Mouse (Mus musculus) gastrocnemius, adult 18-20 months (tissue): ENCODE results near the gene Etv6. TPM values are rescaled to one million over a fixed set of nuclear protein-coding genes. Genes with fewer than 3 reads are reported as not detected.

Experiments used
- DNase-seq: peaks from one replicate; pipeline ENCODE4 v3.0.0; 2021; ENCODE audit warnings: low spot score
- total RNA-seq, 2 experiments: library from RNA; stranded (reverse); gene quantifications; 2 replicates each; pipeline ENCODE4 v1.2.3; 2021

Etv6 gene
- total RNA-seq, 2 experiments from 2014 or later, result 5.7 to 9.4 TPM

DNA sequence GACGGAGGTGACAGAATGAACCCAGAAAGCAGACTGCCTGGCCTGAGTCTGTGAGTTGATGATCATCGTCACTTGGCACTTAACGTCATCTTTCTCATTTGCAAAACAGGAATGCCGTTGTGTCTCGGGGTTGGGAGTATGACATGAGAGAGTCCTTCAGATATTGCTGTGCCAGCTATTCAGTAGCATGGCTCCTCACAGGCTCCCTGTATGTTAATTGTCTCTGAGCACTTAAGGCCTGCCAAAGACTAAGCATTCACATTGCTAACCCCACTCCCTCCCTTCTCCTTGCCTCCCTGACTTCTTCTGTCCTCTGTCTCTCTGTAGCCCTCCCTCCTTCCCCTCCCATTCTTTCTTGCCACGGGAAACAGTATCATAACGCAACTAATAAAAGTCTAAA is 72.2 kb downstream of the Etv6 start:
- no peak for DNase-seq

DNA sequence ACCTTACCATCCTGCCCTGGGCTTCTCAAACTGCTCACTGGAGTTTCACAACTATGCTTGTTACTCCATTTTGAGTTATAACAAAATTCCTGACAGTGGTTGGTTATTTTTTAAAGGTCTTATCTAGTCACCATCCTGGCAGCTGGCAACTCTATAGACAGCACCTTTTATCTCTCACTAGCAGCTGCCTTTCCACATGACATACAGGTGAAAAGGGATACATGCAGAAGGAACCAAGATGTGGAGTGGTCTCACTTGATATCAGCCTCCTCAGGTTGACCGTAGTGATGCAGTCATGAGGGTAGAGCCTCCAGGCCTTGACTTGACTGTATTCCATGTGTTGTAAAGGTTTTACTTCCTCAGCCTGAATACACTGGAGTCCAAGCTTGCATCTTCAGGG is 74.2 kb downstream of the Etv6 start:
- no peak for DNase-seq

DNA sequence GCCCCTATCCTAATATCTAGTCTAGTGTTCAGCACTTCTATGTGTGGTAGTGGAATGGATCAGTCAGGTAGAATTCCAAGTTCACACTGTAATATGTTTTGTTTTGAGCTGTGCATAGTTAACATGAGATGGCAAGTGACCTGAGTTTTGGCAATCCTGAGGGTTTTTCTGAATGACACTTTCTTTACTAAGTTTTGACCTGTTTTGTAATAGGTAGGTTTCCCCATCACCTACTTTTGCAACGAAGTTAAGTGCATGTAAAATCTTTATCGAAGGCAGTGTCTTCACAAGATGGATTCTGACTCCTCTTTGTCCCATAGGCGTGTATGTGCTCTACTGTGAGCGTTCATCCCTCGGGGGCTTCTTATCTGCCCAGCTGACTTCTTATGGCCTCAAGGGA is 74.7 kb downstream of the Etv6 start:
- no peak for DNase-seq

DNA sequence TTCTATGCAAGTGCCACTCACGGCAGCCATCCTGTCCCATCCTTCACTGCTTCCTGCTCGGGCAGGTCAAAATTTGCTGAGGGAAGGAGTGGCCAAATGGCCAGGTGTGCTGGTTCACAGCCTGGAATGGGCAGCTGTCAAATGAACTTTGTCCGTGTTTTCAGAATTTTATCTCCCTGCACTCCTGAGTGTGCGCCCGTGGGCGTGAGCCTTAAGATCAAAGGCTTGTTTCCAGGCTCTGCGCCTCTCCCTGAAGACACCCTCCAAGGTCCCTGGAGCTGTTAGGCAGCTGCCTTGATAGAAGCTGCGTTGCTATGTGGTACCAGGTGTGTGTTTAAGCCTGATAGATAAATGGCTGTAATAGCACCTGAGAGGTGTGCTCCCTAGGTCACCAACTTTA is 76.1 kb downstream of the Etv6 start:
- DNase-seq, result no peak

DNA sequence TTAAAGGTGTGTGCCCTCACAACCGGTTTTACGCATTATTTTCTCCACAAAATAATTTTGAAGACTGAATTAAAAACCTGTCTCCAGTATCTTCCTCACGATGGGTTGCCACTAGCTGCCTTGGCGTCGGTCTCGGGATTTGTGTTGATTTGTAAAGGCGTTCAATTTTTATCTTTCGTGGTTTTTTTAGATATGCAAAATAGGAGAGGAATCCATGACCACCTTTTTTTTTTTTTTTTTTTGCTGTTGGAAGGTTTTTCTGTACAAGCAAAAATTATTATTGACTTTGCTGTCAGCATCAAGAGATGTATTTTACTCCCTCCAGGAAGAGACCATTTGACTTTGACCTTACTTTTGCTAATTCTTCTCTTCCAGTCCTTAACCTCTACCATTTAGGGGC is 77.3 kb downstream of the Etv6 start:
- DNase-seq, result no peak

DNA sequence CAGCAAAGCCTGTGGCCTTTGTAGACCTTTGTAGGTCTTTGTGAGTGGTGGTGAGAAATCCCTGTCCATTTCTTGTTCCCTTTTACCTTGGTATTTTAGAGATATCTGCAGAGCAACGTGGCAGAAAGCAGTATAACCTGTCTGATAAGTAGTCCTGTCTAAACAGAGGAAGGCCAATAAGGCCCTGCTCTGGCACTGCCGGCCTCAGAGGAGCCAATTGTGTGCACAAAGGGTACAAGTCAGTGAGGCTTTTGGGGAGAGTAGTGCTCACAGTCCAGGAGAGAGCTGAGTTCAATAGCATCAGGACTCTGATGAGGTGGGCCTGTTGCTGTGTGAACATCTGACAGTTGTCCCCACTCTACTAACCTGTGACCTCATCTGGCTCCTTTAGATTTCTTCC is 77.7 kb downstream of the Etv6 start:
- DNase-seq, result no peak

DNA sequence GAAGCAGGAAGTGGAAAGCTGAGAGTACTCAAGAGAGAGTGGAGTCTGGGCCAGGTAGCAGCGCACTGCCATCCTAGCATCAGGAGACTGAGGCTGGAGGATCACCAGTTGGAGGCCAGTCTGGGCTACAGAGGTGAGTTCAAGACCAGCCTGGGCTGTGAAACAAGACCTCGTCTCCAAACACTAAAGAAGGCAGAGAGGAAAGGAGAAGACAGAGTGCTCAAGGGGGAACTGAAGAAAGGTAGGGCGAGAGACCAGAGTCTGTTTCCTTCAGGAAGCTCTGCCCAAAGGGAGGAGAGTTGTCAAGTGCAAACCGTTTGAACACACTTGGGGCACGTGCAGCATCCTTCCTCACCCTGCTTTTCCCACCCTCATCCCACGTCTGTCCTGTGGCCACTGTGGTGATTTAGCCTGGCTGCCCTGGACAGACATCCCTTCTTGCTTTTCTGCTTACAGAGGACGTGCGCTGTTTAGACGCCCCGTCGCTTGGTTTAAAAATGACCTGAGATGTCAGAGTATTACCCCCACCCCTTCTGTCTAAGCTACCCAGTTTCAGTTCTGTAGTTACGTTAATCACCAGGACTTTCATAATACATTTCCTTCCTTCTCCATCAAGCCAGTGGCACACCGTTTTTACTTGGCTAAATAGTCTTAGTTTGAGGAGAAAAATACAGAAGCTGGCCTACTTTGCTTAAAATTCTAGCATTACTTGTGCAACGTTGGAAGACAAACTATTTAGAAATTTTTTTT is 79.9 kb downstream of the Etv6 start:
- DNase-seq, result no peak

DNA sequence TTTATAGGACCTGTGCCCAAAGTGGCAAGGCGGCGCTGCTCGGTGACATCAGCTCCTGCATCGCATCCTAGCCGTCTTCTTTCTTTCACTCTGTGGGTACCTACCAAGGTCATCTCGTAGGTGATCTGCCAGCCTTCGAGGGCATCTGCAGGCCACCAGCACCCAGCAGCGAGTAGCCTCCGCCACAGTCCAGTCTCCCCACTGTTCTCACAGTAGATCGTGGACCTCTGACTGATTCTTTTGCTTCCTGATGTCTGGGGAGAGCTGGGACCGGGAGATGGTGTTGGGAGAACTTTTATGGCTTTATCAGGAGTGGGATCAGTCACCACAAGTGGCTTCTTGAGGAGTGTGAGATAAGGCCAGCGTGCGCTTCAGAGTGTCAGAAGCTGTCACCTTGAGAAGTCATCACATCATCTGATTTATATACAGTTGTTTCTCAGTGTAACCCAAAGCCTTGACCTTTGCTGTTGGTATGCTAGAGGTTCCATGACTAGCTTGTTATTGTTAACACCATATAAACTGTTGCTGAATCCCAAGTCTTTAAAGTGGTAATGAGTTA is 82.0 kb downstream of the Etv6 start:
- no peak for DNase-seq

DNA sequence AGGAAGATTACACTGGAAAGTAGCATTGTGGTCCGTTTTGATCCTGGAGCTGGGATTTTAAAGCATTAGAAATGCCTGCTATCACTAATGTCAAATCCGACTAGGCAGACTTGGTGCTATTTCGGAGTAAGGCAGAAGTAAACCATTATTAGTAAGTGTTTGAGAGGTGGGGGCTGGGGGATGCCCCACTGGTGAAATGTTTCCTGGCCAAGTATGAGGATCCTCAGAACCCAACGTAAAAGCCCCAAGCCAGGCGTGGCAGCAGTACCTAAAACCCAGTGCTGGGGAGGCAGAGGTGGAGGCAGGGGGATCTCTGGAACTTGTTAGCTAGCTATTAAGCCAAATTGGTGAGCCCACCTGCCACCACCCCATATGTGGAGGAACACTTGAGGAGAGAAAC is 83.0 kb downstream of the Etv6 start:
- no peak for DNase-seq

DNA sequence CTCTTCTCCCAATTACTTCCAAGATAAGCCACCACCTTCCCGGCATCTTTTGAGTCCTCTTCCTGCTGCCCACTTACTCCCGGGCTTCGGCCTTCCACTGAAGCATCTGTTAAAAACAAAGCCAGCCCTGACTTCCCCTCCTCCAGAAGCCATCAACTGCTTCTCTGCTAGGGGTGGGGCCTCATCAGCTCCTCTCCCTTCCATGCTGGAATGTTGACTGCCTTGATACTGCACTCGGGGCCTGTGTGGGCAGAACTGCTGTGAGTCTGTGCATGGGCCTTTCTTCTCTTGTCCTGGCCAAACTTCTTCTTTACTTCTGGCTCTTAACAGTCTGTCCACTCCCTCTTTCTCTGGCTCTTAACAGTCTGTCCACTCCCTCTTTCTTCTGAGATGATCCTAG is 83.6 kb downstream of the Etv6 start:
- DNase-seq, result no peak

DNA sequence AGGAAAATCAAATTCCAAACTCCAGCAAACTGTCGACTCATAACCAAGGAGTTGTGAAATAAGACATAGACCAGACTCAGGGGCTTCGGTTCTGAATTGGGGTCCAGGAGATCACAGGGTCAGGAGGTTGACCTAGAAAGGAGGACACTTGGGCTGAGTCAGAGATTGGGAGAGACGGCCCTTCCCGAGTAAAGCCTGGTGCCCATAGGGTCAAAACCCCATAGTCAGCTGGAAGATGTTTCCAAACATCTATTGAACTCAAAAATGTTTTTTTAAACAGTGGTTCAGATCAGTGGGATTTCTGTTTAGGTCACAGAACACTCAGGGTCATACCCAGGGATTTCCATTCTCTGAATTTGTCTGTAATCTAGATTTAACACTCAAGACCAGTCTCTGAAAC is 84.7 kb downstream of the Etv6 start:
- DNase-seq, result no peak

DNA sequence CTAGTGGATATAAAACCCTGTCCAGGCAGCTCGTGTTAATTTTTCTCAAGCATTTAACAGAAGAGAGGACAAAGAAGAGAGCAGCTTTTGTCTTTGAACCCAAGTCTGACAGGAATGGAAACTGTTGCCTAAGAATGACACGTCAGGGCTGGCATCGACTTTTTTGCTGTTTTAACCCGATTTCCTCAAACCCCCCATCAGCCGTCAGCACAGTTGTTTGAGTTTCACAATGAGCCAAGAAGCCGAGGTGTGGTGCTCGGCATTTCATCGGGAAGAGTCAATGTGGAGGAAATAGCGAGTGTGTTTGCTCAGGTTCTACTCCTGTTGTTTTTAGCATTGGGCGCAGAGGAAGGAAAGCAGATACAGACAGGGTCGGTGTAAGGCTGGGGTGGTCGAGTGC is 85.2 kb downstream of the Etv6 start:
- DNase-seq, result no peak

DNA sequence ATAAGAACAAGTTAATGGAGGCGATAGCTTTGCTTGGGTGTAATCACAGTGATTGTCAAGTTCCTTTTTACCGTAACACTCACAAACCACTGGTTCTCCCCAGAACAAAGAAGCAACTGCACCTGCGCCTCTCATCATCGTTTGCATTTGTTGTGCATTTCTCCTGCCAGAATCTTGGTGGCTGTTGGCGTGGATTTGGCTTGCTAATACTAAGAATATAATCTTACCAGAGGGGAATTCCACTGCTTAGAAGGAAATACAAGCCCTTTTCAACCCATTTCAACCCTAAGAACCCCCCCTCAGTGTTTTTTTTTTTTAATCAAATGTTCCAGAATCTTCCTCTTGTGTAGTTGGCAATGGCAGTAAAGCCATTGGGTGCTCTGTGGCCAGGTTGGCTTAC is 87.4 kb downstream of the Etv6 start:
- no peak for DNase-seq

DNA sequence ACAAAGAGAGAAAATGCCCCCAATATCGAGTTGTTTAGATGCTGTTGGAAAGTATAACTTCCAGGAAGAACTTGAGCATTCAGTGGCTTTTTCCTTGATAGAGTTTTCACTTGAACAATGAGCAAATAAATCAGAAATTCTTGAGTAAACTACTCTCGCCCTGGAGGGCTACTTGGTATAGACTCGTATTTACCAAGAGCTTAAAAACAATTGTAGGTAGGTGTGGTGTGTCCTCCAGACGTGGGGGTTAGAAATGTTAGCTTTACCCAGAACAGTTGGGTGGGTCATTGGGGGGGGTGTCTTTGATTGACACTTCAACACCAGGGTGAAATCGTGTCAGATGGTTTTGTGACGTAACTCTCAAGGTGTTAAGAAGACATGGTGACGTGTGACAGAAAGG is 88.0 kb downstream of the Etv6 start:
- no peak for DNase-seq

DNA sequence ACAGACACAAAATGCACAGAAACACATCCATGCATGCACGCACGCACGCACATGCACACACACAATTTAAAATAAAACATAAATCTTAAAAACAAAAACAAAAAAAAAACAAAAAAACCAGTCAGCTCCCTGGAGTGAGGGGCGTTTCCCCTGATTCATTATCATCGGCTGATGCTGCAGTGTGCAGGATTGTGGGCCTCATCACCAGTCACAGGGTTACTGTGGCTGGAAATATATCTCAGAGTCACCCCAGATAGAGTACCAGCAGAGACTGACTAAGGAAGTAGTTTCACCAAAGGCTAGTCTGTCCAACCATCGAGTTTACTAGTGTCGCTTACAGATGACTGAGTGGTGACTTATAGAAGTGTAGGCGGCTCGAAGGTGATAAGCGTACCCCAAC is 88.8 kb downstream of the Etv6 start:
- DNase-seq, result no peak

DNA sequence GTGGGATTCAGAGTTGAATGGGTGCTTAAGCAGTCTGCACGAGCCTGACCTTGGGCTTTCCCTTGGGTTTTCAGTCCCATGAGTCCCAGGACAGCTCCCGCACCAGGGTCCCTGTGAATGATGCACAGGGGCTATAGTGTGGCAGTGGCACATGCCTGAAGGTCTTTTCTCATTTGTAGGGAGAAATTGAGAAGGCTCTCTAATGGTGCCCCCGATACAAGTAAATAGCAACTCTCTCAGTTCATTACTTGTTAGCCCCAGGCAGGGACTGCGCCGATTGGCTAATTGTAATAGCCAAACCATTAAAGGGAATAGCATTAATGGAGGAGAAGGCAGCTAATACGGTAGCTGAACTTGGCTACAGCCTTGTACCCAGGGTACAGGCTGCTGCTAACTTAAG is 92.5 kb downstream of the Etv6 start:
- DNase-seq, result no peak

DNA sequence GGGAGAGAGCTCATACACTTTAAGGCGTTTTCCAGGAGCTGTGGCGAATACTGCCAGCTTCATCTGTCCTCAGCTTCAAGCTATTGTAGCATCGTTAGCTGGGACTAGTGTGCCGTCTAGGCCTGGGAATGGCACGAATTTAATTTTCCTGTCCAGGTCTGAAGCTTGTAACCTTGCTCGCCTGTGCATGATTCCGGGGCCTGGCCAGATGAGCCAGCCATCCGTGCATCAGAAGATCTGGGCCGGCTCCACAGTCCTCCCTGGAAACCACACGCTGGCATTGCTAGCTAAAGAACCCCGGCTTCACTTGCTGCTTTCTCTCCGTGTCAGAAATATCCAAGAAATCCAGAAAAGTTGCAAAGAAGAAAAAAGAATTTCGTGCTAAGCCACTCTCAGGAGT is 93.1 kb downstream of the Etv6 start:
- no peak for DNase-seq

DNA sequence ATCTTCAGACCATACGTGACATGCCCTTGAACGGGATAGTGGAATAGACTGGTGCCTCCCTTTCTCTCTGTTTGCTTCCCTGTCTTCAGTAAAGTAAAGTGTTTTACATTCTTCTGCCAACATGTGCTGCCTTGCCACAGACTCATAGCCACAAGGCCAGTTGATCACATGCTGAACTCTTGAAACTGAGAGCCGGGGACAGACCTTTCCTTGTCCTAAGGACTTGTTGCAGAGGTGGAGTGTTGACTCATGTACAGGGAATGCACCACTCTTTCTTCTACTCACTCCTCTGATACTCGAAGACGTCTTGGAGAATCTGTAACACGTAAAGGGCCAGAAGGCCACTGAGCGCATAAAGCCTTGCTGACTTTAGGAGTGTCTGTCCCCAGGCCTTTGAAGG is 94.3 kb downstream of the Etv6 start:
- DNase-seq, result no peak

DNA sequence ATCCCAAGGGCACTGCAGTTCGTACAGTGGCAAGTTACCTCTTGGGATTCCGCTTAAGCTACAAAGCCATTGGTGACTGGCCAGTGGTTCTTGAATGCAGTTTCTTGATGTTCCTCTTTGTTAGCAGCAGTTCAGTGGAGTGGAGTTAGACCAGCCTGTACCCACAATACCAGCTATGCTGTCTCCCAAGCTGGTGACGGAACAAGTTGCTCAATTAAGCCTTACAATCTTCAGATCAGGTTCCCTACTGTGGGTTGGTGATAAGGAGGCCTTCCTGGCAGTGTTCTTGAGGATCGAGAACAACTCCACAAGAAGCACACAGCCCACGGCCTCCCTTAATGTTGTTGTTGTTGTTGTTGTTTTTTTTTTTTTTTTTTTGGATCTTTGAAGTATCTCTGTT is 95.3 kb downstream of the Etv6 start:
- no peak for DNase-seq

DNA sequence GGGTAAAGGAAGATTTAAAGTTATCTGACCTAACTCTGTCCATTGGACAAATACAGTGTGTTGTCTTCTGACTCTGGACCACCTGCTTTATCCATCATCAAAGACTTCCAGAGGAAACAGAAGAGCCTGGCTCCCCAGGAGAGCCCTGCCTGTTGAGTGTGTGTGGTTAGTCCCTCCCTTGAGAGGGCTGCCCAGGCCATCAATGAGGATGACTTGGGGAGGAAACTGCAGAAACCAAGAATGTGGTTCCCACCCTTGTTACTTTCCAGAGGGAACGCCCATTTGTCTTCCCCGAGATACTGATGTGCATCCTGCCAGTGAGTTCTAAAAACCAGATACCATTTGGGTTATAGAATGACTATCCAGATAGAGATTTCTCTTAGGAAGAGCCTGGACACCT is 96.1 kb downstream of the Etv6 start:
- DNase-seq, result no peak

DNA sequence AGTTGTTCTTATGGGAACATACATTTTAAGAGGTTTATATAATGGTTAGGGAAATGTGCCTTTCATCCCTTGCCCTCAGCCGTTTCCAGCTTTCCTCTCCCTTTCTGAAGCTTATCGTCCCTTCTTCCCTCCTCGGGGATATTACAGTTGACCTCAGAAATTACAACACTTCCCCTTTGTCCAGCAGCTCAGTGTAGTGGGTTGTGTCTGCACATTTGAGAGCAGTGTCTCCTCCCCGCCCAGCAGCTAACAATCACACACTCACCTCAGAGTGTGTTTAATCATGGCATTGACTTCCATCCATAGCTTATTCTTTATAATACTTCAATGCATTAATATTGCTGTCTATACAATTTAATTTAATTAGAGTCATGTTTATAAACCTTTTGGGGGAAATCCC is 98.3 kb downstream of the Etv6 start:
- DNase-seq, result no peak

DNA sequence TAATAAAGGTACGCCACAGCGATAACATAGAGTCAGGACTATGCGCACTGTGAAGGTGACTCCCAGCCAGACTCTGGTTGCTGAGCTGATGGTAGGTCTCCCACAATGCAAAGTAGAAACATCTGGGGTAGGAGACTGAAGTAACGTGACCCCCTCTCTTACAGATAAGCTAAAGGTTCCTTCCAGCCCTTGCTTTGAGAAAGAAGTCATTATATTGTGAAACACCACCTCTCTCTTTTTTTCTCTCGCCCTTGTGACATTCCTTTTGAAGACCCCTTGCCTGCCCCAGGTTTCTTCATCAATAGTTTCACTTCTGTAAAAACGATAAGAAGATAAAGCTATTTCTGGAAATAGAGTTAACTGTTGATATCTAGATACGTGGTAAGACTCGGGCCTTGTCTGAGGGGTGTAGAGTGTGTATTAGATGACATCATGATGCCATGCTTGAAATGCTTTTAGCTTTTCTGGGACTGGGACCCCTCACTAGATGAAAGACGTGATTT is 99.4 kb downstream of the Etv6 start:
- no peak for DNase-seq

DNA sequence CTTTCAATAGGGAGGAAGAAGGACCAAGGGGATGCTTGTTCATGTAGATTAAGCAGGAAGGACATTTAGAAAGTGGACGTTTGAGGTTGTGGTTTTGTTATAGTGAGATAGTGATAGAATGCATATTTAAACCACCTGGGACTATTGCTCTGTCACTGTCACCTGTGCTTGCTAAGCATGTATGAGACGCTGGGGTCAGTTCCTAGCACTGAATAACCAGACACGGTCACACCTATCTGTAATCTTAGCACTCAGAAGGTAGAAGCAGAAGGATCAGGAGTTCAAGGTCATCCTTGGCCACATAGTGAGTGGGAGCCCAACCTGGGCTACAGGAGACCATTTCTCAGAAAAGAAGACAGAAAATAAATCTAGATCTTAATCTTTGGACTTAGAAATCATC is 100.8 kb downstream of the Etv6 start:
- no peak for DNase-seq

DNA sequence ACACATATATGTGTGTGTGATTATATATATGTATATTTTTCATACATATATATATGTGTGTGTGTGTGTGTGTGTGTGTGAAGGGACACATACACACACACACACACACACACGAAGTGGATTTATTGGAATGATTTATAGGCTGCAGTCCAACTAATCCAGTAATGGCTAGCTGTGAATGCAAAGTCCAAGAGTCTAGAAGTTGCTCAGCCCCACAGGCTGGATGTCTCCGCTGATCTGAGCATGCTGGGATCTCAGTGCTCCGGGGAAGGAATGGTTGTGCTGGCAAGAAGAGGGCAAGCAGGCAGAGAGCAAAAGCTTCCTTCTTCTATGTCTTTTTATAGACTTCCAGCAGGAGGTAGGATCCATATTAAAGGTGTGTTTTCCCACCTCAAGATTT is 103.9 kb downstream of the Etv6 start:
- DNase-seq, result no peak
